Mouse (Mus musculus) forebrain, postnatal 0 days (tissue): ENCODE results near the gene Bend7. TPM values are rescaled to one million over a fixed set of nuclear protein-coding genes. Genes with fewer than 3 reads are reported as not detected.

Experiments used
- ATAC-seq: fragments of 200-750 bp; cut with Nextera tagmentation; 2 replicates; pipeline ENCODE4 v1.8.0; 2017; ENCODE audit warnings: mild to moderate bottlenecking, moderate library complexity
- DNase-seq: peaks from one replicate; pipeline ENCODE4 v3.0.0-alpha.2; 2015
- H3K27ac ChIP-seq: fragments of 300-500 bp; sonication (generic); 2 replicates; pipeline ENCODE4 v1.5.1; 2014; ENCODE audit warnings: low read depth, mild to moderate bottlenecking, antibody characterized with exemption, low read length, moderate library complexity, mixed read lengths
- H3K27me3 ChIP-seq: fragments of 300-500 bp; sonication (generic); 2 replicates; pipeline ENCODE4 v1.6.1; 2014; ENCODE audit warnings: mild to moderate bottlenecking, low read length, mixed read lengths; ENCODE audit not compliant: insufficient read depth
- H3K36me3 ChIP-seq: fragments of 300-500 bp; sonication (generic); 2 replicates; pipeline ENCODE4 v1.6.1; 2014; ENCODE audit warnings: mild to moderate bottlenecking, moderate library complexity; ENCODE audit not compliant: insufficient read depth
- H3K4me1 ChIP-seq: fragments of 300-500 bp; sonication (generic); 2 replicates; pipeline ENCODE4 v1.6.1; 2014; ENCODE audit warnings: antibody characterized with exemption; ENCODE audit not compliant: insufficient read depth
- H3K4me2 ChIP-seq: fragments of 300-500 bp; sonication (generic); 2 replicates; pipeline ENCODE4 v1.6.1; 2014; ENCODE audit warnings: low read depth, mild to moderate bottlenecking, moderate library complexity
- H3K4me3 ChIP-seq: fragments of 300-500 bp; sonication (generic); 2 replicates; pipeline ENCODE4 v1.5.1; 2014; ENCODE audit warnings: low read depth, low read length, mixed read lengths
- H3K9ac ChIP-seq: fragments of 300-500 bp; sonication (generic); 2 replicates; pipeline ENCODE4 v1.6.1; 2014; ENCODE audit warnings: mild to moderate bottlenecking
- H3K9me3 ChIP-seq: fragments of 300-500 bp; sonication (generic); 2 replicates; pipeline ENCODE4 v1.6.1; 2016; ENCODE audit warnings: low read length
- CTCF ChIP-seq: sonication (generic); IDR thresholded peaks from 2 replicates; pipeline ENCODE4 v1.5.1; 2016; ENCODE audit warnings: antibody characterized with exemption, control low read depth, low read depth
- WGBS: fragments of 180-500 bp; shearing (Covaris S2); extraction: QIAGEN DNeasy Blood & Tissue Kit; methylation state at CpG from one replicate; pipeline ENCODE4 v1.1.7; 2014; 5-methylcytosine and 5-hydroxymethylcytosine counted together
- polyA plus RNA-seq: library from polyadenylated mRNA; unstranded; fragments of >200 nt; fragmentation: Nextera tagmentation; extraction: Ambion mirVana; gene quantifications from 2 replicates; pipeline ENCODE4 v1.2.1, GENCODE M21; 2015
- total RNA-seq: library from RNA; depleted of rRNA; stranded (reverse); fragments of >200 nt; gene quantifications from 2 replicates; pipeline ENCODE4 v1.2.3, GENCODE M21; 2014

Bend7 gene
- total and polyA plus RNA-seq, 2 experiments from 2014 or later: 2.8 to 4.4 TPM

GRCm38 (mm10) chr2:4816308-4816707, 98.7 kb downstream of the Bend7 start:
- no peak overlapping the region for H3K9ac ChIP-seq
- ATAC-seq: no peak
- H3K27me3 ChIP-seq: no peaks in the 10 kb centered on the region
- no peaks in the 10 kb centered on the region for H3K36me3 ChIP-seq
- no peak overlapping the region for H3K4me2 ChIP-seq
- H3K9me3 ChIP-seq: no peaks in the 10 kb centered on the region
- DNase-seq: no peak
- no peak overlapping the region for H3K4me3 ChIP-seq
- no peak overlapping the region for H3K27ac ChIP-seq
- TF ChIP-seq CTCF: no peak
- 54% methylated on average over 5 of the region's 5 CpGs for WGBS
- no peaks in the 10 kb centered on the region; the same call in 1 of the 2 replicates for H3K4me1 ChIP-seq

DNA sequence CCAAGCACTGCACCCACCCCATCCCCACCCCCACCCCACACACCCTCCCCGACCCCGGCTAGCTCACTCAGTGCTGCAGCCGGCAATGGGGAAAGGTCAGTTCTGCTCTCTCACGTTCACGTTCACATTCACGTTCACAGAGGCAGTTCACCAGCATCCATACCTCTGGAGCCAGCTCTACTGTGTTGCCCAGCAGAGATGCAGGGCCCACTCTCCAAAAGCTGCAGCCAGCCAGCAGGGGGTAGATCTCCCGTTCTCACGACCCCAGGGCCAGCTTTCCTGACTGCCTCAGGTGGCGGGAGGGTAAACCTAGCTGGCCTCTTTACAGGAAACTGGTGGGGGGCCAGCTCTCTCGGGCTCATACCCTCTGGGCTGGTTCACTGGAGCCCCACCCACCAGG, 100.0 kb downstream of the Bend7 start:
- Histone ChIP-seq H3K4me1 (no peaks in the 10 kb centered on the region; the same call in 1 of the 2 replicates), H3K36me3 (no peaks in the 10 kb centered on the region), H3K27me3 (no peaks in the 10 kb centered on the region), H3K9me3 (no peaks in the 10 kb centered on the region), H3K9ac (no peak overlapping the region), H3K4me2 (no peak overlapping the region), H3K27ac (no peak overlapping the region), H3K4me3 (no peak overlapping the region)
- no peak for DNase-seq
- WGBS: 7% methylated on average over 10 of the region's 10 CpGs
- ATAC-seq: no peak
- no peak for TF ChIP-seq CTCF

DNA sequence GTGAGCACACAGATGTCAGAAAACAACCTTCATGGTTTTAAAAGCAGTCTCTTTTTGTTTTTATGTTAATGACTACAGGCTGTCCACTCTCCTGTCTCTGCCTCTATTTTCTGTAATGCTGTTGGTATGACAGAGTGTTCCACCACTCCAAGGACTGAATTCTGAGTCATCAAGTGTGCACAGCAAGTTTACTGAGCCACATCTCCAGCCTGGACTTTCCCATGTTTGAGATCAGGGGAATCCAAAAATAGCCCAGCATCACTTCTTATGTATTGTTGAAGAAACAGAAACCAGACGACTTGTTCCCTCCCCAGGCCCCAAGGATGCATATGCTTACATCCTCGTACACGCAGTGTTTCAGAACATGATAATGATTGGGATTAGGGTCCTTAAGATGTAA, 102.6 kb downstream of the Bend7 start:
- Histone ChIP-seq H3K4me3 (no peak overlapping the region), H3K27me3 (no peaks in the 10 kb centered on the region), H3K27ac (no peak overlapping the region), H3K4me2 (no peak overlapping the region), H3K9ac (no peak overlapping the region), H3K9me3 (no peaks in the 10 kb centered on the region), H3K36me3 (no peaks in the 10 kb centered on the region), H3K4me1 (no peaks in the 10 kb centered on the region; the same call in 1 of the 2 replicates)
- WGBS: 87% methylated on average over 3 of the region's 3 CpGs
- TF ChIP-seq CTCF: no peak
- no peak for DNase-seq
- ATAC-seq: no peak

GRCm38 (mm10) chr2:4824067-4824466, 106.4 kb downstream of the Bend7 start:
- H3K36me3 ChIP-seq: no peaks in the 10 kb centered on the region
- no peak for TF ChIP-seq CTCF
- no peak for DNase-seq
- H3K9me3 ChIP-seq: no peaks in the 10 kb centered on the region
- H3K9ac ChIP-seq: no peak overlapping the region
- no peaks in the 10 kb centered on the region for H3K27me3 ChIP-seq
- whole genome bisulfite sequencing: 71% methylated on average over 9 of the region's 9 CpGs
- no peak overlapping the region for H3K27ac ChIP-seq
- H3K4me2 ChIP-seq: no peak overlapping the region
- H3K4me1 ChIP-seq: no peaks in the 10 kb centered on the region
- no peak for ATAC-seq
- no peak overlapping the region for H3K4me3 ChIP-seq

DNA sequence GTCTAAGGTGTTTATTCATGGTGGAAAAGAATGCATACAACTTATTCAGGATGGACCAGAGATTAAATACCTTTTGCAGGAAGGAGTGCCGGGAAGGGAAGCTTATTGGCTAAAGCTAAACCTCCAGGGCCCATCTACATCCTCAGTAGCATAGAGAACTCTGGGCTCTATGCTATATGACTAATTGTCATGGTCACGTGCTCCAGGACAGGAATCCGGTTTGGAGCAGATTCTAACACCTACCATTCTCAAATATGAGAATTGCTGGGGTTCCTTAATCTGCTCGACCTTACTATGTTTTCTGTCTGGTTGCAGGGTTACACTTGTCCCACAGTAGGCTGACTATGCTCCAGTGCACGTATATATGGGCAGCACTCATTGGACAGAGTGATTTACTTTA, 110.4 kb downstream of the Bend7 start:
- TF ChIP-seq CTCF: no peak
- Histone ChIP-seq H3K9ac (no peak overlapping the region), H3K4me1 (no peaks in the 10 kb centered on the region), H3K4me3 (no peak overlapping the region), H3K27me3 (no peaks in the 10 kb centered on the region), H3K9me3 (no peaks in the 10 kb centered on the region), H3K36me3 (no peaks in the 10 kb centered on the region), H3K4me2 (no peak overlapping the region), H3K27ac (no peak overlapping the region)
- 82% methylated on average over 5 of the region's 5 CpGs for WGBS
- ATAC-seq (no peak), DNase-seq (no peak)

DNA sequence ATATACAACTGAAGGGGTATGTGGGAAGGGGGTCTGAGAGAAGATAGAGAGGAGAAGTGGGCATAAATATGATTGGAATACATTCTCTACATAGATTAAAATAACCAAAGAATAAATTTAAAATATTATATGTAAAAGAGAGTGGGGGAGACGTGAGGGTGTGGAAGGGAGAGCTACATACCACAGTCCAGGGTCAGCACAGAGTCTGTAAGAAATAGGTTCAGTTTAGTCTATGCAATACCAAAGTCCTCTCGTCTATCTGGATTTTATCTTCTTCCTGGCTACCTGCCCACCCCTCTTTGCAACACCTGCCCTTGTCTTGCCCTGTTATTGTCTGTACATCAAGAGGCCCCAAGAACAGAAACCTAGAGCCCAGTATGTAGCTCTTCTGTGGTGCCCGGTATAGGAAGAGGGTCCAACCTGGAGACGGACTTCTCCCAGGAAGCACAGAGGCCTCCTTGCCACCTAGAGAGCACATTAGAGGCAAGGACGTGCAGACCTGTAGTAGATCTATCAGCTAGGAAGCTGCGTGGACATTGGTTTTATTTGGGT, 110.9 kb downstream of the Bend7 start:
- no peak for ATAC-seq
- 93% methylated on average over 6 of the region's 6 CpGs for WGBS

DNA sequence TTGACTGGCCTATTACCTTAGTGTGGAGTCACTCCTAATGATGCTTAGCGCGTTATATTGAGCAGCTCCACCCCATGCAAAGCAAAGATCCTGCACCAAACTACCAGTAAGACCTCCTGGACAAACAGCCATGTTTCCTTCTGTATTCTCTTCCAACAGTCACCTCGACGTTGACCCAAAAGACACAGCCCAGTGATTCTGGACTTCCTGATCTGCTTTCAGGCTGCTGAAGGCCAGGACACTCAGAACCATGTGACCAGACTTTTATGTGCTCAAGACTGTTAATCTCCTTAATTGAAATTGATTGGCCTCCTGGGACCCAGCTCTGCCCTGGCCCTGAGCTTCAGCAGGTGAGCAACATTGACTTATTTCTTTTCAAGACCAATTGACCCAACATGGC, 111.4 kb downstream of the Bend7 start:
- DNase-seq (no peak), ATAC-seq (no peak)
- no peak overlapping the region for H3K4me2 ChIP-seq
- no peaks in the 10 kb centered on the region for H3K27me3 ChIP-seq
- TF ChIP-seq CTCF: no peak
- H3K4me1 ChIP-seq: no peaks in the 10 kb centered on the region
- H3K4me3 ChIP-seq: no peak overlapping the region
- H3K9ac ChIP-seq: no peak overlapping the region
- WGBS: 83% methylated on average over 4 of the region's 4 CpGs
- no peak overlapping the region for H3K27ac ChIP-seq
- no peaks in the 10 kb centered on the region for H3K36me3 ChIP-seq
- H3K9me3 ChIP-seq: no peaks in the 10 kb centered on the region

More for the DNA sequence above, 110.9 kb downstream of the Bend7 start:
- no peak overlapping the region for H3K27ac ChIP-seq
- no peak for DNase-seq
- no peak overlapping the region for H3K4me2 ChIP-seq
- H3K36me3 ChIP-seq: no peaks in the 10 kb centered on the region
- no peak overlapping the region for H3K4me3 ChIP-seq
- H3K4me1 ChIP-seq: no peaks in the 10 kb centered on the region
- H3K27me3 ChIP-seq: no peaks in the 10 kb centered on the region
- H3K9me3 ChIP-seq: no peaks in the 10 kb centered on the region
- H3K9ac ChIP-seq: no peak overlapping the region
- no peak for TF ChIP-seq CTCF
